Mouse (Mus musculus) kidney, adult 8-10 months (tissue): ENCODE measurements around the gene Parp9.

ENCODE experiments used
- DNase-seq, 2 experiments: peaks; one replicate each; pipeline ENCODE4 v3.0.0; 2022

Parp9 gene

GRCm38 (mm10) chr16:36008396-36008795 is 70.1 kb downstream of the Parp9 start:
- DNase-seq = no peak

GRCm38 (mm10) chr16:36016335-36016734 is 78.1 kb downstream of the Parp9 start:
- no peak for DNase-seq
